1 mouse cellular context compared by ENCODE assay signal in the genomic region with DNA sequence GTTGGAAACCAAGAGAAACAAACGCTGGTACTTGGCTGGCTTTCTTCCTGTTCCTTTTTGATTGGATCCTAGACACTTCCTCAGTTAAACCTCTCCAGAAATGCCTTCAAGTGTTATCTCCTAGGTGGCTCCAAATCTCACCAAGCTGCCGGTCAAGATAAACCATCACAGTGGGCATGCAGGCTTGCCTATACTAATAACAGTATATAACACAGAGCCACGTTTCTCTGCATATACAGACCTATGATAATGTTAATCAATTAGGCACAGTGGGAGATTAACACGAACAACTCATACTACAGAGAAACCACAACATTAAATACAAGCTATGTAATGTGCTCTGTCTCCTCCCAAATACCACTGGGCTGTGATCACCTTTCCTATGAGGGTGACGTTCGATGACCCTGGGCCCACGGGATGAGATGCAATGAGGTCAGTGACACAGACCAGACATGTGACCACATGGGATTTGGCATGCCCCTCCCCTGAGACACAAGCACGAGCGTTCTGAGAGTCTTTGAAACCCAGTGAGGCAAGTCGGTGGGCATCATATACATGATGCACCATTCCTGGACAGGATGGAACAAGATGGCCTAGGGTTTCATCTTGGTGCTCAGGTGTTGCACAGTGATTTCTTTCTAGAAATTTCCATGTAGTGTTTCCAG.
TF ChIP-seq lines count a peak whose summit lies in the region.

No protein-coding gene starts in this region.

TF ChIP-seq in CH12.LX, 34 proteins besides CTCF, POLR2A, EP300 and RAD21 (continued from another document):
- no peak for TF ChIP-seq ZKSCAN1 (IDR thresholded peaks at IDR 0.05; ENCODE audit: borderline replicate concordance, low read depth, low read length)
- no peak for TF ChIP-seq MXI1 (IDR thresholded peaks at IDR 0.05; ENCODE audit: low read depth, low read length)
TF ChIP-seq in CH12.LX: peak in this region for 4.
